Mouse (Mus musculus) forebrain, embryonic 14.5 days (tissue): ENCODE measurements around the gene Lck. TPM values are rescaled to one million over a fixed set of nuclear protein-coding genes. Genes with fewer than 3 reads are reported as not detected.

Experiments
- ATAC-seq: fragments of 200-750 bp; cut with Nextera tagmentation; 2 replicates; pipeline ENCODE4 v1.8.0; 2017; ENCODE audit warnings: mild to moderate bottlenecking, moderate library complexity
- DNase-seq: peaks from one replicate; pipeline ENCODE4 v3.0.0-alpha.2; 2015; ENCODE audit warnings: low spot score
- H3K27ac ChIP-seq: fragments of 300-500 bp; sonication (generic); 2 replicates; pipeline ENCODE4 v1.5.1; 2014; ENCODE audit warnings: low read depth, mild to moderate bottlenecking, control low read depth, low read length, moderate library complexity
- H3K27me3 ChIP-seq: fragments of 300-500 bp; sonication (generic); replicated peaks from 2 replicates; pipeline ENCODE4 v1.6.1; 2014; ENCODE audit warnings: low read length, control low read depth, mixed read lengths; ENCODE audit not compliant: control insufficient read depth, insufficient read depth
- H3K36me3 ChIP-seq: fragments of 300-500 bp; sonication (generic); 2 replicates; pipeline ENCODE4 v1.6.1; 2014; ENCODE audit warnings: low read length, control low read depth; ENCODE audit not compliant: control insufficient read depth, insufficient read depth
- H3K4me1 ChIP-seq: fragments of 300-500 bp; sonication (generic); 2 replicates; pipeline ENCODE4 v1.6.1; 2014; ENCODE audit warnings: antibody characterized with exemption, low read length, control low read depth; ENCODE audit not compliant: control insufficient read depth, insufficient read depth
- H3K4me2 ChIP-seq: fragments of 300-500 bp; sonication (generic); 2 replicates; pipeline ENCODE4 v1.6.1; 2014; ENCODE audit warnings: mild to moderate bottlenecking, control low read depth, low read length
- H3K4me3 ChIP-seq: fragments of 300-500 bp; sonication (generic); 2 replicates; pipeline ENCODE4 v1.5.1; 2014; ENCODE audit warnings: low read depth, low read length, control low read depth
- H3K9ac ChIP-seq: fragments of 300-500 bp; sonication (generic); 2 replicates; pipeline ENCODE4 v1.6.1; 2014; ENCODE audit warnings: mild to moderate bottlenecking, low read length, control low read depth, moderate library complexity
- H3K9me3 ChIP-seq: fragments of 300-500 bp; sonication (generic); replicated peaks from 2 replicates; pipeline ENCODE4 v1.6.1; 2016; ENCODE audit warnings: low read length, control low read depth, mixed read lengths; ENCODE audit not compliant: control insufficient read depth
- WGBS: fragments of 180-500 bp; shearing (Covaris S2); extraction: QIAGEN DNeasy Blood & Tissue Kit; methylation state at CpG from one replicate; pipeline ENCODE4 v1.1.7; 2014; 5-methylcytosine and 5-hydroxymethylcytosine counted together
- polyA plus RNA-seq: library from polyadenylated mRNA; unstranded; fragments of >200 nt; fragmentation: Nextera tagmentation; extraction: Ambion mirVana; gene quantifications from 2 replicates; pipeline ENCODE4 v1.2.1, GENCODE M21; 2014

Lck gene
- polyA plus RNA-seq, 1 experiment from 2014 or later = 8.2 TPM

GRCm38 (mm10) chr4:129568366-129568765 is 5.1 kb downstream of the Lck start:
- DNase-seq (no peak), ATAC-seq (no peak)
- 91% methylated on average over 7 of the region's 7 CpGs for WGBS
- H3K9me3 ChIP-seq = no peaks in the 10 kb centered on the region
- H3K4me2 ChIP-seq = no peak overlapping the region
- H3K27ac ChIP-seq = no peak overlapping the region
- no peaks in the 10 kb centered on the region for H3K36me3 ChIP-seq
- H3K4me1 ChIP-seq = no peaks in the 10 kb centered on the region
- no peak overlapping the region for H3K4me3 ChIP-seq
- no peak overlapping the region for H3K9ac ChIP-seq
- H3K27me3 ChIP-seq = no peaks in the 10 kb centered on the region

DNA sequence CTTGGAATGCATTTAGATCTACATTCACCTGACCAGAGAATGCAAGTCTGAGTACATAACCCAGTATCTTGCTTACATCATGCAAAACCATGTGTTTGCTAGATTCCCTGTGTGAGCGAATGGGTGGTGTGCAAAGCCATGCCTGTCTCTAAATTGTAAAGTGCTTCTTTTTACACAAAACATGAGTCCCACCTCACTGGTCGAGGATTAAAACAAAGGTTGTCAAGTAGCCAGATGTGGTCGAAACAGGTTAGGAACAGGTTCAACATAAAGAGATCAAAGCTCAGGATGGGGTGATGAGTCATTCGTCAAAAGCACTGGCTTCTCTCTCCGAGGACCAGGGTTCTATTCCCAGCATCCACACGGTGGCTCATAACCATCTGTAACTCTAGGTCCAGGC is 8.3 kb downstream of the Lck start:
- ATAC-seq (no peak), DNase-seq (no peak)
- Histone ChIP-seq H3K4me2 (no peak overlapping the region), H3K9me3 (no peaks in the 10 kb centered on the region), H3K27ac (no peak overlapping the region), H3K36me3 (no peaks in the 10 kb centered on the region), H3K4me3 (no peak overlapping the region), H3K9ac (no peak overlapping the region), H3K4me1 (no peaks in the 10 kb centered on the region), H3K27me3 (no peaks in the 10 kb centered on the region)
- 91% methylated on average over 6 of the region's 6 CpGs for WGBS

GRCm38 (mm10) chr4:129563718-129564117 is 9.7 kb downstream of the Lck start:
- Histone ChIP-seq H3K4me2 (no peak overlapping the region), H3K36me3 (no peaks in the 10 kb centered on the region), H3K9ac (no peak overlapping the region), H3K4me1 (no peaks in the 10 kb centered on the region), H3K9me3 (no peaks in the 10 kb centered on the region), H3K27ac (no peak overlapping the region), H3K27me3 (no peaks in the 10 kb centered on the region), H3K4me3 (no peak overlapping the region)
- no peak for ATAC-seq
- DNase-seq = no peak
- 82% methylated on average over 8 of the region's 8 CpGs for WGBS

DNA sequence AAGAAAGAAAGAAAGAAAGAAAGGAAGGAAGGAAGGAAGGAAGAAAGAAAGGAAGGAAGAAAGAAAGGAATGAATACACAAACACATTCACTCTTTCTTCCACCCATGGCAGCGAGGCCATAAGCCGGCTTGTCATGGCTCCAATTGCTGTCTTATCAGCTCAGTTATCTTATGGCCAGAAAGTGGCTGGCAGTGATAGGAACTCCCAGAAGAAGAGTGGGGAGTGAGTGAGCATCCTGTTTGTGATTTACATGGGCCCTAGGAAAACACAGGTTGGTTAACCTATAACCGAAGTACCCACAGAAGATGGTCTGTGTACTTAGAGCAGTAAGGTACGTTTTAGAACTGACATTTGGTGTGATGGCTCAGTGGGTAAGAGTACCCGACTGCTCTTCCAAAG is 12.3 kb downstream of the Lck start:
- no peaks in the 10 kb centered on the region for H3K9me3 ChIP-seq
- no peaks in the 10 kb centered on the region for H3K27me3 ChIP-seq
- no peak overlapping the region for H3K9ac ChIP-seq
- DNase-seq (no peak), ATAC-seq (no peak)
- H3K27ac ChIP-seq = no peak overlapping the region
- H3K4me3 ChIP-seq = no peak overlapping the region
- H3K4me2 ChIP-seq = no peak overlapping the region
- H3K4me1 ChIP-seq = no peaks in the 10 kb centered on the region
- H3K36me3 ChIP-seq = no peaks in the 10 kb centered on the region
- 95% methylated on average over 5 of the region's 5 CpGs for WGBS

DNA sequence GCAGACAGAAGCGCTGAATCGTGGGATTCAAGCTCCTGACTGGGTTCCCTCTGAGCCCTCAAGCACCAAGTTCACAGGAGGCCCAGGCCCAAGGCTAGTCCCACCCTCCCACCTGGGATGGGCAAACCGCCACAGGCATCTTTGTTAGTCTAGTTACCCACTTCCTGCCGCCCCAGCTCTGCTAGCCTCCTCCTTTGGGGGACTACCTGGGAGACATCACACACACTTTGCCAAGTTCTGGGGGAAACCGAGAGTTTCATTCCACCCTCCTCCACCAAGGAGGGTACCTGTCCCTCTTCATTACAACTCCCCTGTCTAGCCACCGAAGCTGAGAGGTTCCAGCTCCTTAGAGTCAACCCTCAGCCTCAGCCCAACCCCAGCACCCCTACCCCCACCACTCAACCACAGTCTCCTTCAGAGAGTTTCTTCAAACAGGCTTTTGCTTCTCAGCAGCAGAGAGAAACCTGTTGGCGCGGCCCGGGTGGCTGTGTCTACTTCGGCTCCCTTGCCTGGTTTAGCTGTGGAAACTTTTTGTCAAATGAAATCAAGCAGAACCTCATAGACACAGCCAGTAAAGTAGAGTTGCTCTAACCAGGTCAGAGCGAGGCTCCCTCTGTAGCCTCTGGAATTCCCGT is 15.0 kb downstream of the Lck start:
- 86% methylated on average over 12 of the region's 12 CpGs for WGBS
- no peak for ATAC-seq

GRCm38 (mm10) chr4:129557256-129557808 is 16.1 kb downstream of the Lck start:
- no peaks in the 10 kb centered on the region for H3K27me3 ChIP-seq
- peak overlapping the region; percentile 67 for H3K9ac ChIP-seq
- 90% methylated on average over 9 of the region's 9 CpGs for WGBS
- H3K4me2 ChIP-seq = peak overlapping the region; percentile 81
- no peaks in the 10 kb centered on the region for H3K9me3 ChIP-seq
- ATAC-seq (peak; percentile 15; the same call in 1 of the 2 replicates), DNase-seq (no peak)
- no peak overlapping the region for H3K27ac ChIP-seq
- no peaks in the 10 kb centered on the region for H3K36me3 ChIP-seq
- H3K4me1 ChIP-seq = peaks cover 6% of the 10 kb centered on the region
- peak overlapping the region; percentile 46; the same call in 1 of the 2 replicates for H3K4me3 ChIP-seq

More for the DNA sequence above, 15.0 kb downstream of the Lck start:
- no peaks in the 10 kb centered on the region for H3K9me3 ChIP-seq
- no peaks in the 10 kb centered on the region for H3K27me3 ChIP-seq
- H3K9ac ChIP-seq = no peak overlapping the region
- no peak overlapping the region for H3K27ac ChIP-seq
- no peak for DNase-seq
- H3K4me3 ChIP-seq = no peak overlapping the region
- peaks cover 6% of the 10 kb centered on the region for H3K4me1 ChIP-seq
- no peak overlapping the region for H3K4me2 ChIP-seq
- H3K36me3 ChIP-seq = no peaks in the 10 kb centered on the region

GRCm38 (mm10) chr4:129556532-129557223 is 16.8 kb downstream of the Lck start:
- H3K27ac ChIP-seq = no peak overlapping the region

DNA sequence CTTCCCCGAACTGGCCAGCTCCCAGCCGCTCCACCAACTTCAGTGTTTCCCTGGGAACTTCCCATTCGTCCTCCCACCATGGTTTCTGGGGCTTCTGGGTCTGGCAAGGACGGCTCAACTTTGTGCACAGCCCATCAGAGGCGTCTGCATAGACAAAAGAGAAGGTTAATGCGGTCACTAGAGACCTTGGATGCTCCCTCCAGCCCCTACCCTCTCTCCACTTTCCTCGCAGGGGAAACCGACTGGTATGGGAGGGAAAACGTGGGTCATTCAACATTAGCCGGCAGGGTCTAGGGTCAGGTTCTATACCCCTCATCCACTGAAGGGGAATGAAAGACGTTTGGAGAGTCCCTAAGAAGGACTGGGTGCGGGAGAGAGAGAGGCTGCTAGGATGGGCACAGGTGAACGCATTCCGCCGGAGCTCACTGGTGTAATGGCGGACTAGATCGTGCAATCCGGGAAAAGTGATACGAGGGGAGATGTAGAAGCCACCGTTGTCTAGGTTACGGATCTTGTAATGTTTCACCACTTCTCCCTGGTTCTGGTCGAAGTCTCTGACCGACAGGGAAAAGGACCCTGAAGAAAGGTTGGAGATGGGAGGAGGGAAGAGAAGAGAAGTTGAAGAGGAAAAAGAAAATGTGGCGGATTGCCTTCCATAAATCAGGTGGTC is 17.4 kb downstream of the Lck start:
- Histone ChIP-seq H3K4me1 (peaks cover 6% of the 10 kb centered on the region), H3K9ac (peak overlapping the region; percentile 67), H3K4me2 (peak overlapping the region; percentile 81), H3K4me3 (peak overlapping the region; percentile 46), H3K9me3 (no peaks in the 10 kb centered on the region), H3K27ac (peak overlapping the region; percentile 21; the same call in 1 of the 2 replicates), H3K27me3 (no peaks in the 10 kb centered on the region), H3K36me3 (no peaks in the 10 kb centered on the region)
- under 1% methylated on average over 24 of the region's 24 CpGs for WGBS
- DNase-seq = peak; percentile 11
- peak; percentile 65 for ATAC-seq

More at GRCm38 (mm10) chr4:129556532-129557223, 16.8 kb downstream of the Lck start:
- DNase-seq (peak; percentile 92), ATAC-seq (peak; percentile 83)
- peak overlapping the region; percentile 81 for H3K4me2 ChIP-seq
- 7% methylated on average over 33 of the region's 33 CpGs for WGBS
- peak overlapping the region; percentile 67 for H3K9ac ChIP-seq
- peaks cover 6% of the 10 kb centered on the region for H3K4me1 ChIP-seq
- H3K9me3 ChIP-seq = no peaks in the 10 kb centered on the region
- no peaks in the 10 kb centered on the region for H3K36me3 ChIP-seq
- H3K27me3 ChIP-seq = no peaks in the 10 kb centered on the region
- peak overlapping the region; percentile 46 for H3K4me3 ChIP-seq
